Mouse (Mus musculus) adrenal gland, postnatal 10 days (tissue): ENCODE data around the gene Rpl6. TPM values are rescaled to one million over a fixed set of nuclear protein-coding genes. Genes with fewer than 3 reads are reported as not detected.

Experiments used
- DNase-seq: peaks from one replicate; pipeline ENCODE4 v3.0.0; 2021; ENCODE audit warnings: mixed read lengths
- long read RNA-seq, 2 experiments: library from polyadenylated mRNA; stranded (forward); transcript quantifications; one replicate each; pipeline ENCODE4 v2.0.0; 2021
- total RNA-seq, 2 experiments: library from RNA; stranded (reverse); gene quantifications; 2 replicates each; pipeline ENCODE4 v1.2.3; 2021

Gene Rpl6
- 1,000 to 10,000 TPM; 1,004 to 1,027 TPM for total RNA-seq
- long read RNA-seq, experiment 1, transcript Rpl6-201 (7 exons, 1,270 nt) = major isoform, 537 of 646 reads
- long read RNA-seq, experiment 1, transcript Rpl6-207 (1 exons, 714 nt) = minor isoform, 6 of 646 reads
- long read RNA-seq, experiment 1, transcript Rpl6-203 (2 exons, 565 nt) = minor isoform, 9 of 646 reads
- long read RNA-seq, experiment 1, partial matches to known transcripts = 83 of 646 reads
- long read RNA-seq, experiment 1, other reads (novel, unspliced or antisense) = 7 of 646 reads
- long read RNA-seq, experiment 2, transcript Rpl6-201 (7 exons, 1,270 nt) = major isoform, 361 of 431 reads
- long read RNA-seq, experiment 2, partial matches to known transcripts = 66 of 431 reads
- long read RNA-seq, experiment 2, other reads (novel, unspliced or antisense) = 2 of 431 reads

DNA sequence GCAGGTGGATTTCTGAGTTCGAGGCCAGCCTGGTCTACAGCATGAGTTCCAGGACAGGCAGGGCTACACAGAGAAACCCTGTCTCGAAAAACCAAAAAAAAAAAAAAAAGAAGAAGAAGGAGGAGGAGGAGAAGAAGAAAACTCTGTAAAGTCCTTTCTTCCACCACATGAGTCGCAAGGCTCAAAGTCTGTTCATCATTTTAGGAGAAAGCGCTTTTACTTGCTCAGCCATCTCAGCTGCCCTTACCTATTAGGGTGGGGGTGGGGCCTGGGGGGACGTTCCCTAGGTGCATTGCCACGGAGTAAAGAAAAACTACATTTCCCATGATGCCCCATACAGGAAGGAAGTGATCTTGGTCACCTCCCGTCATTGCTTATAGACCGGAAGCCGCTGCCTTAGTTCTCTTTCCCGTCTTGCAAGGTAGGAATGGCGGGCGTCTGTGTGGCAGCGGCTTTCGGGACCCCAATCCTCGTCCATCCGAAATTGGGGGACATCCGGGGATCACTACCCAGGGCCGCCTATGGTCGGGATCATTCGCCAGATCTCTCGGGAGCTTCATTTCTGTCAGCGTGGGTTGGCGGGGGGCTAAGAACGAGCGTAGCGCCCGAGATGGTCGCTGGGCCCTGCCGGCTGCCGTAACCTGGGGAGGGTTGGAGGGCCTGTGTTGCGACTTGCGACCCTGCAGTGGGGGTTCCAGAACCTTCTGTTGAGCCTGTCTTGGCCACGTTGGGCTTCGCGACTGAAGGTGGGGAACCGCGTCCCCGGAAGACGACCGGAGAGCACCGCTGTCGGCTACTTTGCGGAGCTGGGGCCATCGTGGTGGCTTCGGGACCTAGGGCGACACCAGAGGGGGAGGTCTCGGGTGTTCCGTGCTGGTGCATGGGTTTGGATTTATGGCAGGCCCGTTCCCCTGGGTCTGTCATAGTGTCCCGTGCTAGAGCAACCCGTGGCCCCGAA is at the start of gene Rpl6:
Gene Rpl6, plus strand, starts transcription at position 350 of the 958 bp plus-strand sequence.
- DNase-seq = peak; percentile 86

GRCm38 (mm10) chr5:121156121-121156520 is 48.2 kb upstream of the Rpl6 start:
- DNase-seq = no peak

GRCm38 (mm10) chr5:121157017-121157416 is 47.3 kb upstream of the Rpl6 start:
- no peak for DNase-seq

GRCm38 (mm10) chr5:121157489-121157888 is 46.8 kb upstream of the Rpl6 start:
- DNase-seq = no peak

- DNase-seq = no peak
These were observed 45.3 kb upstream of the Rpl6 start for GRCm38 (mm10) chr5:121158966-121159365.

- no peak for DNase-seq
These were observed 42.0 kb upstream of the Rpl6 start for GRCm38 (mm10) chr5:121162285-121162684.

DNA sequence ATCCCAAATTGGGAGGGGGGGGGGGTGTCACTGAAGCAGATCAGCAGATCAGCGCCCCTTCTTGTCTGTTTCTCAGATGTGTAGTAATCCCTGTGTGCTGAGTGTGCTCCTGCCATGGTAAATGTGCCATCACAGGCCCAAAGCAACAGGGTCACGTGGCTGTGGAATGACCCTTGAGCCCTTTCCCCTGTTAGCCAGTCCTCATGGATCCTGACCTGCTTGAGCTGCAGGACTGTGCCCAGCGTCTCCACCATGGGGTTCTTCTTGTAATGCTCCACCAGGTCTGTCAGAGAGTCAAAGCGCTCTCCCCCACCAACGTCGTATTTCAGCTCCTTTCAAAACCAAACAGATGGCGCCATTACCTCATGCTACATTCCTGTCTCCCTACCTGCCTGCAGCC is 41.4 kb upstream of the Rpl6 start:
- DNase-seq = no peak

GRCm38 (mm10) chr5:121166884-121167283 is 37.4 kb upstream of the Rpl6 start:
- DNase-seq = no peak

GRCm38 (mm10) chr5:121169588-121169987 is 34.7 kb upstream of the Rpl6 start:
- DNase-seq = no peak

DNA sequence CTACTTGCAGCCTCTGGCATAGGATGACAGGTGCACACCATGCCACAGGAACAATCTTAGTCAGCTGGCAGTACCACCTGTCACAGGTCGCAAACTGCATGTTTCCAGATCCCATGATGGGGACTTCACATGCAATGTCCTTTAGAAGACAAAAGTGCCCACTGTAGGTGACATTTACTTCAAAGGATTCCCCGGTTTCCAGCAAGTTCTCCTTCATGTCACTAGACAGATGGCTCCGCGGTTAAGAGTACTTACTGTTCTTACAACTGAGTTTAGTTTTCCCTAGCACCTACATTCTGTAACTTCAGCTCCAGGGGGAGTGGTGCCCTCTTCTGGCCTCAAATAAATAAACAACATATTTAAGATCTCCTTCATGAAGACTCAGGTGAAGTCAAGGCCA is 31.4 kb upstream of the Rpl6 start:
- no peak for DNase-seq

- no peak for DNase-seq
These were observed 25.0 kb upstream of the Rpl6 start for GRCm38 (mm10) chr5:121179077-121179857.

DNA sequence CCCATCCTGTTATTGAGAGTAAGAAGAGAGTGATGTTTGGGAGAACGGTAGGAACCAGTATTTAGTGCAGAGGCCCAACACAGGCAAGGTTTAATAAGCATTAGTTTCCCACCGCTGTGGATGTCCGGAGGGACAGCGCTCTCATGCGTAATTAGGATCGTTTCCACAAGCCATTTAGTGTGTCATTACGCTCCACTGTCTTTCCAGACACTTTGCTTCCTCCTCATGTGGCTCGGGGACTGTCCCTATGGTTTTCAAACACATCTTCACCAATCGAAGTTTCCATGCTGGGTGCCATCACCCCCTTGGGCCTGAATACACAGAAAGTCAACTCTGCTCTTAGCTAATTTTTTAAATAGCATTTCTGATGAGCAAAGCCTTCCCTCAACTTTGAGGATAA is 21.0 kb upstream of the Rpl6 start:
- no peak for DNase-seq

- no peak for DNase-seq
These were observed 19.9 kb upstream of the Rpl6 start for GRCm38 (mm10) chr5:121184375-121184774.

GRCm38 (mm10) chr5:121184945-121185551 is 19.2 kb upstream of the Rpl6 start:
- no peak for DNase-seq

DNA sequence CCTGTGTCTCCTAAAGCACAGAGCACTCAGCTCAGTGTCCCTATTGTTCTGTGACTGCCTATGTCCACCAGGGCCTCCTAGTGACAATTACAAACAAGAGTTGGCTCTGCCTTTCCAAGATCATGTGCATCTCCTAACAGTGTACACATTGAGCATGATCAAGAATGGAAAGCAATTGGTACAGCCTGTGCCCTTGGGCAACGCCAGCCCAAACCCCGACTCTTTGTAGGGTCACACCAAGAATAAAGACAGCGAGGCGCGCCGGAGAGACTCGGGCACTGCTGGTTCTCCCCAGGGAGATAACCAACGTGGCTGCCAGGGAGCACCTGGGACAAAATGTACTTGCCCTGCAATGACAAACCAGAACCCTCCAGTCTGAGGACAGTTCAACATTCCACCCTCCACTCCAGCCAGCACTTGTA is 16.7 kb upstream of the Rpl6 start:
- no peak for DNase-seq

DNA sequence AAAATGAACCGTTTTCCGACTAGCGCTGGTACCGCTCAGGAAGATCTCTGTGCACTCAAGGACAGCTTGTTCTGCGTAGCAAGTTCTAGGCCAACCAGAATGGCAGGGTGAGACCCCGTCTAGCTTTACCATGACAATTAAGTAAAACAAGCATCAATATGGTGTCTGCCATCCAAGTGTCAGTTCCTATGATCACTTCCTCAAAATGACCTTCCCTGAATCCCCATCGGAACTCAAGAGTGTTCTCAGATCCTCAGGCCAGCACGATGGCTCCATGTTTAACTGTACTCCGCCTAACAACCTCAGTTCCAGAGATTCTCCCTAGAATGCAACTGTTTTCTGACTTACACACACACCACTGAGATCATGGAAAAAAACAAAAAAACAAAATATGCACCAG is 16.0 kb upstream of the Rpl6 start:
- DNase-seq = no peak

DNA sequence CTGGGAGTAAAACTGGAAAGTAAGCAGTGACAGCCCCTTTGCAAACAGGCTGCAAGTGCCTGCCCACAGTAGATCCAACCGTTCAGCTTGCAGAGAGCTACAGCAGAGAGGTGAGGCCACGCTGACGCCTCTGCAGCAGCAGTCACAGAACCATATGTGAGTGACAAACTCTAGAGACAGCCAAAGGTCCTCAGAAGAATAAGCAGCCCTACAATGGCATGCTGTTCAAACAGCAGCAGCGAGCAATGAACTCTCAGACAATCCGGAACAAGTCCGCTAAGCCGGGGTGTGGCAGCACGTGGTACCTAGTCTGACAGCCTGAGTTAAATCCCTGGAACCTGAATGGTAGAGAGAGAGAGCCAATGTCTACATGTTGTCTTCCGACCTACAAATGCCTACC is 15.1 kb upstream of the Rpl6 start:
- no peak for DNase-seq

DNA sequence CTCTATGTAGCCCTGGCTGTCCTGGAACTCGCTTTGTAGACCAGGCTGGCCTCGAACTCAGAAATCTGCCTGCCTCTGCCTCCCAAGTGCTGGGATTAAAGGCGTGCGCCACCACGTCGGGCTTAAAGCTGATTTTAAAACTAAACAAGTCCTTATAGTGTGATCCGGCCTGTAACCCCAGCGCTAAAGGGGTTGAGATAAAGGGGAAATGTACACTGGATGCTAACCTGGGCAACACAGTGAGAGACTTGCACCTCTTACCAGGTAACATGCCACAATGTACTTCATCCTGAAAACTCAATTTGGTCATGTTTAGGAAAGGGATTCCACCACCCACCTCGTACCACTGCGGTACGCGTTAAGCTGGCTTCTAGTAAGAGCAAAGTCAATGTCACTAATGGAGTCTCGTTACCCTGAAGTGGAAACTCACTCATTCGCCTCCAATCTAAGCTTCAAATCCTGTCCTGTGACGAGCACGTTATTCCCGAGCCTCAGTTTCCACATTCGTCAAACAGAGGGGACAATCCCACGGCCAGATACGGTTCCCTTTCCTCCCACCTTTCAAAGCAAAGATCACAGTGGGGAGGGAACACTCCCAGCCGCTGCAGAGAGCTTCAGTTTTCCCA is 14.0 kb upstream of the Rpl6 start:
- no peak for DNase-seq

DNA sequence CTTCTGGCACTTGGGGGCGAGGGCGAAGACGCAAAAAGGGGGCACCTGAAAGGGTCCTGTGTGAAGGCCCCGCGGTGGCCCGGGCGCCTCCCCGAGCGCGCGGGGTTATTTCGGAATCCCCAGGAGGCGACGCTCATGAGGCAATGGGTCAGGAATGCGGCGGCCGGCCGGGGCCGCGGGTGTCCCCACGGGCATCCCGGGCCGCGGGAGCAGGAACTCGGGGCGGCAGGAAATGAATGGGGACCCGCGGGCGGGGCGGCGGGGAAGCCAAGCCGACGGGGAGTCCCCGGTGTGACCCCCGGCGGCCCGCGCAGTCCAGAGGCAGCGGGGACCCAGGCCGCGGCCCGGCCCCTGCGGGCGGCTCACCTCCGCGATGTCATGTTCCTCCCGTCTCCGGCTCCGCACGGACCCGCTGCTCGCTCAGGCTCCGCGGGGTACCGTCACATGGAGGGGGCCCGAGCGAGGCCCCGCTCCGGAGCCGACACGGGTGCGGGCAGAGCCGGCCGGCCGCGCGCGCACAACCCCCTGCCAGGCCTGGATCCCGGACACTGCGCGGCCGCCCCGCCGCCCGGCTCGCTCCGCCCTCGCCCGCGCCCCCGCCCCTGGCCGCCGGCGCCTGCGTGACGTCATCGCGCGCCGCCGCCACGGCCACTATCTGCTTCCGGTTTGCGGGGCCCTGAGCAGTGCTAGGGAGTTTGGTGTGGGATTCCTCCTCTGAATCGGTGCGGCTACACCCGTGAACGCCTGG is 13.3 kb upstream of the Rpl6 start, which contains the start of gene Ptpn11:
Gene Ptpn11, minus strand, starts transcription at position 562 of the 748 bp plus-strand sequence.
- peak; percentile 95 for DNase-seq

DNA sequence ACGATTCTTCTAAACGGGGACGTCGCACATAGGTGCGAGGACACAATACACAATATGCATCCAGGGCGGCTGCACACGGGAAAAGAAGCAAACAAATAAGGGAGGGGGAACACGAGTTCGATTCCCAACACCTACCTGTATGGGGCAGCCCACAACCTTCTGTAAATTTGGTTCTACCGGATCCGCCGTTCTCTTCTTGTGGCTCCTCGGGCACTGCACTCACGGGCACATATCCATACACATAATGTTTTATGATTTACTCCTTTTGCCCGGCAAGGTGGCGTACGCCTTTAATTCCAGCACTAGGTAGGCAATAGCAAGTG is 12.7 kb upstream of the Rpl6 start:
- DNase-seq = no peak

- no peak for DNase-seq
These were observed 10.1 kb upstream of the Rpl6 start for GRCm38 (mm10) chr5:121194173-121194572.
